Mouse (Mus musculus): Measurements from ENCODE around the gene Ostm1. TPM values are rescaled to one million over a fixed set of nuclear protein-coding genes. Genes with fewer than 3 reads are reported as not detected.
A peak's percentile ranks its signal among the peaks of the same experiment; 100 is the strongest.

Gene Ostm1
- polyA plus RNA-seq, 2 experiments = 7.0 to 14.3 TPM

DNA sequence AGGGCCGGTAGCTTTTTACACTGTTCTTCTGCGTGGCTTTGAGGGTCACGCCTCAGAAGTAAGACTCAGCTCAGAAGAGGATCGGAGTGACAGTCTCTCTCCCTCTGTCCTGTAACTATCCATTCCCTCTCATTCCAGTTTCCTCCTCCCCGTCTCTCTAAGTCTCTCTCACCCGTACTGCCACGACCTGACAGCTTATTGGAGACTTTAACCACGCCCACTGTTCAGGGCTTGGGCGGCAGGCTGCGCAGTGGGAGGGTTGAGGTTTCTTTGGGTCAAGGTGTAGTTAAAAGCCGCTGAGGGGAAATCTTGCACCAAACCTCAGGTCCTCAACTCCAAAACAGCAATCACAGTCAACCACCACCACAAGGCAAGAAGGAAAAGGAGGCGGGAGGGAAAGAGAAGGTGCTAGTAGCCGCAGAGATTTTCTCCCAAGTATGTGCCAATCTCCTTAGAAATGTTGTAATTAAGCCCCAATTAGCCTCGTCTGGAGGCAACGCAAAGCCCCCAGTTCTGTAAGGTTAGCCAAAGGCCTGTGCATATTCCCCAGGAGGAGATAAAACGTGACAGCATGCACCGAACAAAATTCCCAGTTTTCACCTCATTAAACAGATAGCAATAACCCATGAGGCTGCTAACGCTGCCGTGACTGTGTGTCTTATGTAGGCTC, 131.9 kb downstream of the Ostm1 start:
- 22% methylated on average over 19 of the region's 19 CpGs for WGBS (ENCODE audit: insufficient replicate concordance)
- no peak overlapping the region for H3K4me3 ChIP-seq (ENCODE audit: insufficient read depth in 1 of 2, low read depth in 2 of 2, low read length in 2 of 2)
- no peaks in the 10 kb centered on the region for H3K36me3 ChIP-seq (replicated peaks; ENCODE audit: control insufficient read depth, insufficient read depth, low read depth)
- ATAC-seq (ENCODE audit: insufficient read depth) = no peak
- DNase-seq (ENCODE audit: low read depth in 3 of 3, low spot score in 3 of 3) = no peak
- no peak for TF ChIP-seq EP300 (IDR thresholded peaks at IDR 0.05; ENCODE audit: low read depth)
- TF ChIP-seq CTCF (IDR thresholded peaks at IDR 0.05; ENCODE audit: low read depth) = no peak
- H3K4me2 ChIP-seq (ENCODE audit: low read depth) = peak overlapping the region; percentile 37
- H3K27ac ChIP-seq = no peak overlapping the region
- H3K27me3 ChIP-seq (ENCODE audit: control insufficient read depth, insufficient read depth, low read length) = peaks cover 13% of the 10 kb centered on the region
- no peak overlapping the region for H3K9ac ChIP-seq (replicated peaks)
- no peaks in the 10 kb centered on the region for H3K4me1 ChIP-seq (replicated peaks; ENCODE audit: control insufficient read depth in 2 of 2, insufficient read depth in 2 of 2, low read length in 1 of 2)
- no peaks in the 10 kb centered on the region for H3K9me3 ChIP-seq (ENCODE audit: control insufficient read depth, low read length)

DNA sequence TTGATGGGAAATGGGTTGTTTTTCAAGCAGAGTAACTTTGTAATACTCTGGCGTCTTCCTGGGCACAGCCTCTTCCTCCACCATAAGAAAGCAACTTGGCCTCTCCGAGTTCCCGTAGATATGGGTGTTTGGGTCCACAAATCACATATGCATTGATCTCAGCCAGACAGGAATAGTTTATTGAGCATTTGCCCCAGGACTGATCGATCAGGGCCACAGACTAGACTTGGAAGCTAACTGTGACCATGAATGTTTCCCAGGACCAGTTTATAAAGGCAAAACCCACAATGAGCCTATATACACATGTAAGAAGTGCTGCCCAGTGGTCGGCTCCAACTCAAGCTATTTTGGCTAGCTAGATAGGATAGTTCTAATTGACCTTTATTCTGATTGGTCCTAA, 138.5 kb downstream of the Ostm1 start:
- Histone ChIP-seq H3K27me3 (ENCODE audit: control insufficient read depth, insufficient read depth, low read length) (no peaks in the 10 kb centered on the region), H3K9ac (replicated peaks) (no peak overlapping the region), H3K36me3 (replicated peaks; ENCODE audit: control insufficient read depth, insufficient read depth, low read depth) (no peaks in the 10 kb centered on the region), H3K4me1 (replicated peaks; ENCODE audit: control insufficient read depth in 2 of 2, insufficient read depth in 2 of 2, low read length in 1 of 2) (no peaks in the 10 kb centered on the region), H3K4me2 (ENCODE audit: low read depth) (no peak overlapping the region), H3K4me3 (ENCODE audit: insufficient read depth in 1 of 2, low read depth in 2 of 2, low read length in 2 of 2) (no peak overlapping the region), H3K9me3 (ENCODE audit: control insufficient read depth, low read length) (no peaks in the 10 kb centered on the region), H3K27ac (no peak overlapping the region)
- ATAC-seq (ENCODE audit: insufficient read depth) = no peak
- no peak for TF ChIP-seq EP300 (IDR thresholded peaks at IDR 0.05; ENCODE audit: low read depth)
- TF ChIP-seq CTCF (IDR thresholded peaks at IDR 0.05; ENCODE audit: low read depth) = no peak
- 58% methylated on average over 5 of the region's 5 CpGs for WGBS (ENCODE audit: insufficient replicate concordance)
- no peak for DNase-seq (ENCODE audit: low read depth in 3 of 3, low spot score in 3 of 3)

DNA sequence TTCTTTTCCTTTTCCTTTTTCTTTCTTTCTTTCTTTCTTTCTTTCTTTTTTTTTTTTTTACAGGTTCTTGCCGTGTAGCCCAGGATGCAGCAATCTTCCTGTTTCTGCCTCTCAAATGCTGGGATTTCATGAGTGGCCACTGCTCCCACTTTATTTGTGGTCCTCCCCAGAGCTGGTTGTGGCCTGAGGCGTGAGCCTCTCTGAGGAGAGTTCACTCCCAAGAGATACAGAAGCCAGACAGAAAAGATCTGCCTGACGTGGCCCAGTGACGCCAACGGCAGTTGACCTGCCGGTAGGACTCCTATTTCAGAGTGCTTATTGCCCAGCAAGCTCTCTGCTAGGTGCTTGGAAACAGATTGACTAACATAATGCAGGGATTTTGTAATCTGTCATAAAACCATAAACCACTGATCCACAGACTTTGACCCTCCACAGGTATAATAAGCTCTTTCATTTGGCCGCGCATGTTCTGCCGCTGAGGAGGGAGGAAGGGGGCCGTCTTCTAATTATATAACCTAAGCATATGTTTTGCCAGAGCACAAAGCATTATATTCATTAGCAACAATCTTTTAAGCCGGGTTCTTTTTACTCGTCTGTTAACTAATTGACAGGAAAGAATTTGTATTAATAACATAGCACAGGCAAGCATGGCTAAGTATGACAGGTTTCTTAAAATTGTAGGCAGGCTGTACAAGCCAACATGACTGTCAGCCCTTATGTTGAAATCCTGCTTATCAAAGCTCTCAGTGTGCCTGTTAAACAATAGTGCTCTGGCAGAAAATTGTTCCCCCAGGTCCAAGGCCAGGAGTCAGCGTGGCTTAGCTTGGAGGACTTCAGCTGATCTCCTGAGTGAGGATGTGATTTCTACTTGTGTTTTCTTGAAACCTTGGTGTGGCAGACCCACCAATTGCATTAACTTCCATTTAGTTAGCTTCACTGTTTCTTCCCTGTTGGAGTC, 139.9 kb downstream of the Ostm1 start:
- H3K9ac ChIP-seq (replicated peaks) = no peak overlapping the region
- no peak for TF ChIP-seq CTCF (IDR thresholded peaks at IDR 0.05; ENCODE audit: low read depth)
- no peak for TF ChIP-seq EP300 (IDR thresholded peaks at IDR 0.05; ENCODE audit: low read depth)
- H3K9me3 ChIP-seq (ENCODE audit: control insufficient read depth, low read length) = no peaks in the 10 kb centered on the region
- no peaks in the 10 kb centered on the region for H3K36me3 ChIP-seq (replicated peaks; ENCODE audit: control insufficient read depth, insufficient read depth, low read depth)
- H3K27me3 ChIP-seq (ENCODE audit: control insufficient read depth, insufficient read depth, low read length) = no peaks in the 10 kb centered on the region
- DNase-seq (ENCODE audit: low read depth in 3 of 3, low spot score in 3 of 3) (no peak), ATAC-seq (ENCODE audit: insufficient read depth) (no peak)
- H3K27ac ChIP-seq = no peak overlapping the region
- 71% methylated on average over 13 of the region's 13 CpGs for WGBS (ENCODE audit: insufficient replicate concordance)
- no peak overlapping the region for H3K4me2 ChIP-seq (ENCODE audit: low read depth)
- H3K4me1 ChIP-seq (replicated peaks; ENCODE audit: control insufficient read depth in 2 of 2, insufficient read depth in 2 of 2, low read length in 1 of 2) = no peaks in the 10 kb centered on the region
- no peak overlapping the region for H3K4me3 ChIP-seq (ENCODE audit: insufficient read depth in 1 of 2, low read depth in 2 of 2, low read length in 2 of 2)

DNA sequence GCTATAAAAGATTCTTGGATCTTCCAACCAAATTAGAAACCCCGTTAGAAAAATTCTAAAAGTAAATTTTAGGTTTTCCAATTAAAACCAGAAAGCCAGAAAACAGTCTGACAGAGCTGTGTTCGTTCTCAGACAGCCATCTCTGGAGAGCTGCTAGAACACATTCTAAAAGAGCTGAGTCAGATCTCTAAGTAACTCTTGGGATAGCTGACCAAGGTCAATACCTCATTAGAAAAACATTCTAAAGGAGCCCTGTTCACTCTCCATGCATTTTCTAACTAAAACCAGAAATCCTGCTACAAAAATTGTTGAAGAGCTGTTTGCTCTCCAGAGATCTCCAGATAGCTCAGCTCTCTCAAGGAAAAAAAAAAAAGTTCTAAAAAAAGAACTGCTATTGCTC, 146.0 kb downstream of the Ostm1 start:
- Histone ChIP-seq H3K27me3 (ENCODE audit: control insufficient read depth, insufficient read depth, low read length) (no peaks in the 10 kb centered on the region), H3K27ac (no peak overlapping the region), H3K4me1 (replicated peaks; ENCODE audit: control insufficient read depth in 2 of 2, insufficient read depth in 2 of 2, low read length in 1 of 2) (no peaks in the 10 kb centered on the region), H3K9ac (replicated peaks) (no peak overlapping the region), H3K9me3 (ENCODE audit: control insufficient read depth, low read length) (no peaks in the 10 kb centered on the region), H3K4me2 (ENCODE audit: low read depth) (no peak overlapping the region), H3K4me3 (ENCODE audit: insufficient read depth in 1 of 2, low read depth in 2 of 2, low read length in 2 of 2) (no peak overlapping the region), H3K36me3 (replicated peaks; ENCODE audit: control insufficient read depth, insufficient read depth, low read depth) (no peaks in the 10 kb centered on the region)
- no peak for DNase-seq (ENCODE audit: low read depth in 3 of 3, low spot score in 3 of 3)
- no peak for ATAC-seq (ENCODE audit: insufficient read depth)
- TF ChIP-seq CTCF (IDR thresholded peaks at IDR 0.05; ENCODE audit: low read depth) = no peak
- TF ChIP-seq EP300 (IDR thresholded peaks at IDR 0.05; ENCODE audit: low read depth) = no peak
- 49% methylated on average over 2 of the region's 2 CpGs for WGBS (ENCODE audit: insufficient replicate concordance)

DNA sequence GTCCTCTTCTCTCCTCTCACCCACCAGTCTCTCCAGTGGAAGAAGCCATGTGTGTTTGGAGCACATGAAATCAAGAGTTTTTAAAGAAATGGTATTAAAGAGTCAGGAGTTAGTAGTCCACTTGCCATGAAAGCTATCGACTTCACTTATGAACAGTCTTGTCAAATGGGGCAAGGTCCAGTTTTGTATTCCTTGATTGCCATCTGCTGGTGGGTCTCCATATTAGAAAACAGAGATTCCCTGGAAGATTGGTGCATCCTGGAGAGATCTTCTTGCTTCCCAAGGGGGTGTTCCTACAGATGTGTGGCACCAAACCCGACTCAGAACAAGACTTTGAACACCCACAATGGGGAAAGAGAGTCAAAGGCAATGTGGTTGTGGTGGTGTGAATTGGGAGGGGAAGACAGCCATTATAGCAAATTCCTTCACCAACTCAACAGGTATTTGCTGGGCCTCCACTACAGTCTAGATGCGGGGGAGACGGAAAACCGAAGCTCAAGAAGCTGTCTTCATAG, 151.0 kb downstream of the Ostm1 start:
- no peak for DNase-seq (ENCODE audit: low read depth in 3 of 3, low spot score in 3 of 3)
- ATAC-seq (ENCODE audit: insufficient read depth) = no peak
- Histone ChIP-seq H3K27me3 (ENCODE audit: control insufficient read depth, insufficient read depth, low read length) (no peaks in the 10 kb centered on the region), H3K9ac (replicated peaks) (no peak overlapping the region), H3K9me3 (ENCODE audit: control insufficient read depth, low read length) (no peaks in the 10 kb centered on the region), H3K27ac (no peak overlapping the region), H3K4me1 (replicated peaks; ENCODE audit: control insufficient read depth in 2 of 2, insufficient read depth in 2 of 2, low read length in 1 of 2) (no peaks in the 10 kb centered on the region), H3K36me3 (replicated peaks; ENCODE audit: control insufficient read depth, insufficient read depth, low read depth) (no peaks in the 10 kb centered on the region), H3K4me2 (ENCODE audit: low read depth) (no peak overlapping the region), H3K4me3 (ENCODE audit: insufficient read depth in 1 of 2, low read depth in 2 of 2, low read length in 2 of 2) (no peak overlapping the region)
- WGBS (ENCODE audit: insufficient replicate concordance) = 50% methylated on average over 5 of the region's 5 CpGs
- no peak for TF ChIP-seq EP300 (IDR thresholded peaks at IDR 0.05; ENCODE audit: low read depth)
- TF ChIP-seq CTCF (IDR thresholded peaks at IDR 0.05; ENCODE audit: low read depth) = no peak
